Comparison of ENCODE assay signal across 8 mouse cellular contexts in genomic region chr1:81316403-81316994, GRCm38 (mm10).
DNase-seq lines count a peak whose midpoint lies in the region; ATAC-seq and TF ChIP-seq lines count a peak whose summit lies in the region.

No protein-coding gene starts in this region.

- H3K36me3 ChIP-seq in embryonic facial prominence, embryonic 11.5 days (replicated peaks; ENCODE audit: control insufficient read depth, insufficient read depth, low read depth, low read length), result no peaks in the 10 kb centered on the region
- H3K36me3 ChIP-seq in lung, postnatal 0 days (ENCODE audit: insufficient read depth, low read length), result no peaks in the 10 kb centered on the region

- peak; percentile 13 to 28 for DNase-seq in CD8-positive naive resting alpha-beta T cell, adult 2 months (ENCODE audit: low read depth in 2 of 2, low spot score in 2 of 2)
- DNase-seq in adrenal gland, postnatal 25 days, result peak; percentile 76
- peak; percentile 83 for DNase-seq in embryonic facial prominence, embryonic 11.5 days (ENCODE audit: low spot score)
- peak; percentile 64 to 82 for DNase-seq in heart, postnatal 14 days
- peak; percentile 52 to 76 for DNase-seq in layer of hippocampus, adult 8-10 months (ENCODE audit: low spot score in 2 of 2)
- peak; percentile 89 for DNase-seq in lung, postnatal 0 days (ENCODE audit: low spot score)
- peak; percentile 61 for DNase-seq in retina, postnatal 7 days (ENCODE audit: low read depth, low spot score)
- peak; percentile 8 for DNase-seq in yolk sac, embryonic 10.5 days (ENCODE audit: low spot score)

- ATAC-seq in embryonic facial prominence, embryonic 11.5 days (replicated peaks; ENCODE audit: insufficient number of reproducible peaks, low FRiP score, low TSS enrichment, low read depth), result no peak
- ATAC-seq in lung, postnatal 0 days, result no peak

- WGBS in embryonic facial prominence, embryonic 11.5 days, result 53% methylated on average over 9 of the region's 9 CpGs
- WGBS in lung, postnatal 0 days, result 46% methylated on average over 9 of the region's 9 CpGs

- no peaks in the 10 kb centered on the region for H3K9me3 ChIP-seq in embryonic facial prominence, embryonic 11.5 days (replicated peaks; ENCODE audit: control insufficient read depth, low read length)
- no peaks in the 10 kb centered on the region for H3K9me3 ChIP-seq in lung, postnatal 0 days (ENCODE audit: low read length)

- no peaks in the 10 kb centered on the region for H3K4me1 ChIP-seq in embryonic facial prominence, embryonic 11.5 days (ENCODE audit: control insufficient read depth, insufficient read depth, low read length)
- no peaks in the 10 kb centered on the region for H3K4me1 ChIP-seq in lung, postnatal 0 days (ENCODE audit: insufficient read depth, low read depth, low read length)

- TF ChIP-seq CTCF in lung, postnatal 0 days (IDR thresholded peaks at IDR 0.05), result peak; percentile 94

- no peak overlapping the region for H3K4me2 ChIP-seq in embryonic facial prominence, embryonic 11.5 days (ENCODE audit: low read depth, low read length)
- no peak overlapping the region for H3K4me2 ChIP-seq in lung, postnatal 0 days (replicated peaks; ENCODE audit: low read depth, low read length)

- intact Hi-C loops in heart, postnatal 14 days (cut with DNase I), result loop anchor here (1.0 to 10.0 kb wide), 4 partner anchors 368 to 1328 kb away; no protein-coding TSS in a partner anchor

- no peak overlapping the region for H3K9ac ChIP-seq in embryonic facial prominence, embryonic 11.5 days (replicated peaks; ENCODE audit: low read length)
- H3K9ac ChIP-seq in lung, postnatal 0 days (replicated peaks; ENCODE audit: low read depth), result no peak overlapping the region

- TF ChIP-seq EP300 in lung, postnatal 0 days (IDR thresholded peaks at IDR 0.05), result no peak

- no peaks in the 10 kb centered on the region for H3K27me3 ChIP-seq in embryonic facial prominence, embryonic 11.5 days (ENCODE audit: control insufficient read depth, insufficient read depth, low read length)
- H3K27me3 ChIP-seq in lung, postnatal 0 days (replicated peaks; ENCODE audit: insufficient read depth, low read length), result no peaks in the 10 kb centered on the region

- no peak overlapping the region for H3K27ac ChIP-seq in embryonic facial prominence, embryonic 11.5 days (replicated peaks; ENCODE audit: low read depth, low read length)
- no peak overlapping the region for H3K27ac ChIP-seq in lung, postnatal 0 days (ENCODE audit: low read length)

- H3K4me3 ChIP-seq in embryonic facial prominence, embryonic 11.5 days (ENCODE audit: low read depth, low read length), result no peak overlapping the region
- no peak overlapping the region for H3K4me3 ChIP-seq in lung, postnatal 0 days (ENCODE audit: low read depth, low read length)

Comparison
In these comparisons a context has a peak if more than half of its experiments do, and no peak if none do; other contexts are left out.
1. DNase-seq: peak in every context shown above with its lines; median percentile 89 in lung, postnatal 0 days; 83 in embryonic facial prominence, embryonic 11.5 days; 76 in adrenal gland, postnatal 25 days; 73 in heart, postnatal 14 days; 64 in layer of hippocampus, adult 8-10 months; 61 in retina, postnatal 7 days; 20 in CD8-positive naive resting alpha-beta T cell, adult 2 months; 8 in yolk sac, embryonic 10.5 days.